Mouse (Mus musculus): ENCODE measurements around the gene Tbc1d9.

The Tbc1d9 gene

DNA sequence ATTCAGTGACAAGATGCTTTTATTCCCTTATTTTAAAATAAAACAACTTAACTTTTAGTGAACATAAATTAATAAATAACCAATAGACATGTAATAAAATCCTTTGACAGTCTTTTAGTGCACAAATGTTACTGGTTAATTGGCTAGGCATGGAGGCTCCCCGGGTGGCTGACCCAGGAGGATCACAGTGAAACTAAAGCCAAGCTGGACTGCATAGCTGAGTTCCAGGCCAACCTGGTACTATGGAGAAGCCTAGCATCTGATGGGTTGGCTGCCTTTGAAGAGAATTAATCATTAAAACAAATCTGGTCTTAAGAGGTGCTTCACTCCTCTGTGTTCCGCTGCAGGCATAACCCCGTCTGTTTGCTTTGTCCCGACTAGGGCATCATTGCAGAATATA is 67.9 kb downstream of the Tbc1d9 start:
- no peak for DNase-seq (ENCODE audit: low read depth, low spot score)
- H3K27me3 ChIP-seq (ENCODE audit: control insufficient read depth, insufficient read depth, low read length, poor library complexity, severe bottlenecking): no peaks in the 10 kb centered on the region
- H3K36me3 ChIP-seq (ENCODE audit: control insufficient read depth, insufficient read depth, low read length, poor library complexity, severe bottlenecking): no peaks in the 10 kb centered on the region

- Histone ChIP-seq H3K27me3 (ENCODE audit: control insufficient read depth, insufficient read depth, low read length, poor library complexity, severe bottlenecking) (no peaks in the 10 kb centered on the region), H3K36me3 (ENCODE audit: control insufficient read depth, insufficient read depth, low read length, poor library complexity, severe bottlenecking) (no peaks in the 10 kb centered on the region)
- no peak for DNase-seq (ENCODE audit: low read depth, low spot score)
These were observed 74.2 kb downstream of the Tbc1d9 start for GRCm38 (mm10) chr8:83239341-83239740.

GRCm38 (mm10) chr8:83244151-83244550 is 79.0 kb downstream of the Tbc1d9 start:
- no peaks in the 10 kb centered on the region for H3K36me3 ChIP-seq (ENCODE audit: control insufficient read depth, insufficient read depth, low read length, poor library complexity, severe bottlenecking)
- no peak for DNase-seq (ENCODE audit: low read depth, low spot score)
- no peaks in the 10 kb centered on the region for H3K27me3 ChIP-seq (ENCODE audit: control insufficient read depth, insufficient read depth, low read length, poor library complexity, severe bottlenecking)

DNA sequence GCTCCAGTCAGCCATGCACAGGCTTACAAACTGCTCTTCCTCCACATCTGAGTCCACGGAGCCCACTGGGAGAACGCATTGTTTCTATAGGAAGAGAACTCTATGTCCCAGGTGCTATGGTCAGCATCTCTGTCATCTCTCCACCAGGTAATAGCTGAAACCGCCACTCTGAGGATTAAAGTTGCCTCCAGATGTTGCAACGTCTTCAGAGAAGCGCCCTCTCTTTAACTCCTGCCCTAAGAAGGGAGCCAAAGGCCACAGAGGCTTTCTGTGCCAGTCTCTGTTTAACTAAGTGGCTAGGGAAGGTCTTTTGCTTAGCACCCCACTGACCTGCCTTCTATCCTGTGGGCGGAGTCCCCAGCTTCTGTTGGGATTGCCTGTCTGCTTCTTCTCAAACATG is 85.7 kb downstream of the Tbc1d9 start:
- Histone ChIP-seq H3K27me3 (ENCODE audit: control insufficient read depth, insufficient read depth, low read length, poor library complexity, severe bottlenecking) (no peaks in the 10 kb centered on the region), H3K36me3 (ENCODE audit: control insufficient read depth, insufficient read depth, low read length, poor library complexity, severe bottlenecking) (no peaks in the 10 kb centered on the region)
- no peak for DNase-seq (ENCODE audit: low read depth, low spot score)

GRCm38 (mm10) chr8:83251362-83252246 is 86.5 kb downstream of the Tbc1d9 start:
- Histone ChIP-seq H3K27me3 (ENCODE audit: control insufficient read depth, insufficient read depth, low read length, poor library complexity, severe bottlenecking) (no peaks in the 10 kb centered on the region), H3K36me3 (ENCODE audit: control insufficient read depth, insufficient read depth, low read length, poor library complexity, severe bottlenecking) (no peaks in the 10 kb centered on the region)
- DNase-seq (ENCODE audit: low read depth, low spot score): no peak

DNA sequence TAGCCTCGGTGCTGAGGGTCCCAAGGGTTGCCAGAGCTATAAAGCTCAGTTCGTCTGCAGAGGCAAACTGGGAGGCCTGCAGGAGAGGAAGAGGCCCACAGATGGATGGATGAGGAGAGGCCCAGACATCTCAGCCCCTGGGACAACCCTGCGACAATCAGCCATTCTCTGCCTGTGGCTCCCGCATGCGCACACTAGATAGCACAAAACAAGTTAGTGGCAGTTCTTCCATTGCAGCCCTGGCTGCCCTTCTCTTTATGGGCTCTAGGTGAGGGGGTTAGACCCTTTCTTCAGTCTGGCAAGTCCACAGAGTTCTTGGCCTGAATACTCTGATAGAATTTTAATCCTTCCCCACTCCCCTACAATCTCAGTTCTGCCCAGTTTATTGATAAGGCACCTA is 87.6 kb downstream of the Tbc1d9 start:
- no peaks in the 10 kb centered on the region for H3K27me3 ChIP-seq (ENCODE audit: control insufficient read depth, insufficient read depth, low read length, poor library complexity, severe bottlenecking)
- no peak for DNase-seq (ENCODE audit: low read depth, low spot score)
- no peaks in the 10 kb centered on the region for H3K36me3 ChIP-seq (ENCODE audit: control insufficient read depth, insufficient read depth, low read length, poor library complexity, severe bottlenecking)

DNA sequence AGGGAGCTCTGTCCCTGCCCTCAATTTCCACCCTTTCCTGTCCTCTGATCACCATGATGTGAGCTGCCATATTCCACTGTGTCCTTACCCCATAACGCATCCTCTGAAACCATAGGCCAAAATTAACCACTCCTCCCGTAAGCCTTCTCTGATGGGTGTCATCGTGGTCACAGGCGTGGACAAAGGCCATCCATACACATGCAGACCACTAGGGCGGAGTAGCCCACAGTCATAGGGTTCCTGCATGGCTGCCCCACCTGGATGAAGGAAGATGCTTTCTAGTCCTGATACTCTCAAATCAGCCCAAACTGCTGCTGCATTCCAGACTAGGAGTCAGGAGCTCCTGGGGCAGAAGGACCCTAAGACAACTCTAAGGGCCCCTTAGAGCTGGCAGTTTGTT is 92.5 kb downstream of the Tbc1d9 start:
- Histone ChIP-seq H3K36me3 (ENCODE audit: control insufficient read depth, insufficient read depth, low read length, poor library complexity, severe bottlenecking) (no peaks in the 10 kb centered on the region), H3K27me3 (ENCODE audit: control insufficient read depth, insufficient read depth, low read length, poor library complexity, severe bottlenecking) (no peaks in the 10 kb centered on the region)
- no peak for DNase-seq (ENCODE audit: low read depth, low spot score)

DNA sequence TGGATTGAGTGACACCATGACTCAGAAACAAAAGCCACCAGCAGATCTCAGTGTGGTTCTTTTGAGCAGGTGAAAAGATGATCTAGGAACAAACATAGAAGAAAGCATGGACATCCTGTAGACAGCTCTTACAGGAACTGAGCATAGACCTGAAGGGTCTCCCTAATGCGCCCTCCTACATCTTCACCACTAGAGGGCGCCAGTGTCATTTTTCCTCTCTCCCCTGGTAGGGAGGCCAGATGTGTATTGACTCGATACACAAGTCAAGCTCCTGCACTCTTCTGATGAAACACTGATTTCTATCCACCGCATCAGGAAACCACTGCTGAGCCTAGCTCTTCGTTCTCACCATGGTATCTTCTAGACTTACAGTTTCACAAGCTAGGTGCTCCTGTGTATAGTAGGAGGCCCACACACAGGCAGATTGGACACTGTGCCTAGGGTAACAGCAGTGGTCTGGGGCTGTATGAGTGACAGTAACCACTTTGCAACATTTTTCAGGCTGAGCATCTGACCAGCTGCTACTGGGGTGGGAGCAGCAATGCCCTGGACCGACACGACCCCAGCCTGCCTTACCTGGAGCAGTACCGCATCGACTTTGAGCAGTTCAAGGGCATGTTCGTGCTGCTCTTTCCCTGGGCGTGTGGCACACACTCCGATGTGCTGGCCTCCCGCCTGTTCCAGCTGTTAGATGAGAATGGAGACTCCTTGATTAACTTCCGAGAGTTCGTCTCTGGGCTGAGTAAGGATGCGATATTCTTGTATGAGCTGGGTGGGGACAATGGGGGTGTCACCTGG is 95.5 kb downstream of the Tbc1d9 start:
- Histone ChIP-seq H3K36me3 (ENCODE audit: control insufficient read depth, insufficient read depth, low read length, poor library complexity, severe bottlenecking) (no peaks in the 10 kb centered on the region), H3K27me3 (ENCODE audit: control insufficient read depth, insufficient read depth, low read length, poor library complexity, severe bottlenecking) (no peaks in the 10 kb centered on the region)
- peak; percentile 76 for DNase-seq (ENCODE audit: low read depth, low spot score)

- no peak for DNase-seq (ENCODE audit: low read depth, low spot score)
- no peaks in the 10 kb centered on the region for H3K36me3 ChIP-seq (ENCODE audit: control insufficient read depth, insufficient read depth, low read length, poor library complexity, severe bottlenecking)
These were observed 106.0 kb downstream of the Tbc1d9 start for GRCm38 (mm10) chr8:83271172-83271571.

DNA sequence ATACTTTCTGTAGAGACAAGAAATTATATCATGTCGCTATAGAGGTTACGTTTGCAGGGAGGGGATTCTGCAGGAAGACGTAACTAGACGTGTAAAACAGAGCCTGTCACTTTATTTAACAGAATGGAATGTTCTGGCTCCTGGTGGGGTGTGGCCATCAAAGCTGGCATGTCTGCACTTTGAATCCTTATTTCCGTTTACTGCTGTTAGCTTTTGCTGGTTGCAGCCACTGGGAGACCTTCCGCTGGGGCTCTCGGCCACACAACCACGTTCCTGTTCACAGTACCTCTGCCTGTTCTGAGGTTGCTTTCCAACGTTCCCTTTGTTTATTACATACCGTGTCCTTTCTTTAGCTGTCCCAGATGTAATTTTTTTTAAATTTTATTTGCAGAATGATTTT is 107.3 kb downstream of the Tbc1d9 start:
- no peak for DNase-seq (ENCODE audit: low read depth, low spot score)
- Histone ChIP-seq H3K27me3 (ENCODE audit: control insufficient read depth, insufficient read depth, low read length, poor library complexity, severe bottlenecking) (no peaks in the 10 kb centered on the region), H3K36me3 (ENCODE audit: control insufficient read depth, insufficient read depth, low read length, poor library complexity, severe bottlenecking) (no peaks in the 10 kb centered on the region)

More at GRCm38 (mm10) chr8:83271172-83271571, 106.0 kb downstream of the Tbc1d9 start:
- H3K27me3 ChIP-seq (ENCODE audit: control insufficient read depth, insufficient read depth, low read length, poor library complexity, severe bottlenecking): no peaks in the 10 kb centered on the region

DNA sequence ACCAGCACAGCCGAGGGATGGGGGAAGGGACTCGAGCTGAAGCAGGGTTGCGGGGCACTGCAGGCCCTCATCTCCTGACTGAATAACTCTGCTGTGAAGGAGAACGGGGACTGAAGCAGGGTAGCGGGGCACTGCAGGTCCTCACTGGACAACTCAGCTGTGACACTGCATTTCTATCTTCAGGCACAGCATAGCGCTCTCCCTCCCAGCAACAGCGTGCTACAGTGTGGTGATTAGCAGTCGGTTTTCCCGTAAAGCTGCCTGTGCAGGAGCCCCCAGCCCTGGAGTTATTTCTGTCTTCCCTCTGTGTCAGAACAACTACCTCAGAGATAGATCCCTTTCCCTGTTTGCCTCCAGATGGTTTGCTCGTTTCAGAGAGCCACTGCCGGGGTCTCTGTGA is 109.3 kb downstream of the Tbc1d9 start:
- H3K27me3 ChIP-seq (ENCODE audit: control insufficient read depth, insufficient read depth, low read length, poor library complexity, severe bottlenecking): no peaks in the 10 kb centered on the region
- no peak for DNase-seq (ENCODE audit: low read depth, low spot score)
- H3K36me3 ChIP-seq (ENCODE audit: control insufficient read depth, insufficient read depth, low read length, poor library complexity, severe bottlenecking): no peaks in the 10 kb centered on the region

DNA sequence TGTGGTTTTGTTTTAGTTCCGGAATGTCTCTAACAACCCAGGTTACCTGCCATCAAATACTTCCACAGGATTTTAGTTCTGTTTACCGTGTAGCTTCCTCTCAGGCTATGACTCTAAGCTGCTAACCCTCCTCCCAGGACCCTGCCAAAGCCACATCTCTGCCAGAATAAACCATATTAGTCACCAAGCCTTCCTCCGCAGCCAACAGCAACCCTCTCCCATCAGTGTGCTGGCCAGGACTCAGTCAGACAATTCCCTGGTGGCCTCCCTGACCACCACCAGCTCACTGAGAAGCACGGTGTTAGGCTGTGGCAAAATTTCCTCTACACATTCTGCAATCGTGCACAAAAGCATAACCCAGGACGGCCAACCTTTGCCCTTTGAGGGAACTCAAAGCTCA is 113.3 kb downstream of the Tbc1d9 start:
- Histone ChIP-seq H3K36me3 (ENCODE audit: control insufficient read depth, insufficient read depth, low read length, poor library complexity, severe bottlenecking) (no peaks in the 10 kb centered on the region), H3K27me3 (ENCODE audit: control insufficient read depth, insufficient read depth, low read length, poor library complexity, severe bottlenecking) (no peaks in the 10 kb centered on the region)
- no peak for DNase-seq (ENCODE audit: low read depth, low spot score)

DNA sequence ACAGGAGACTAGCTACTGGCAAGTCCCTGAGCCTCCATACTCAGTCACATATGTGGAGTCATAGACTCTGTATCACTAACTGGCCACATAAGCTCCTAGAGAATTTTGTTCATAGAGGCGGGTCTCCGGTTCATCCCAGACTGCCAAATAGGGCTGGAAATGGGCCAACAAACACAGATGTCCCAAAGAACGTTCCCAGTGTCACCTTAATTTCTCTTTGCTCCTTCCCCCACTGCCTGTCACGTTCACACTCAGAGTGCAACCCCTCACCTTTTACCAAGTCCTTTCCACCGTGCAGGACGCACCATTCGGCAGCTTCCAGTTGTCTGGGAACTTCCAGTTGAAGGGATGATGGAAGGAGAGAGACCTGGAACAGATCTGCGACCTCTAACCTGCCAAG is 120.2 kb downstream of the Tbc1d9 start:
- no peak for DNase-seq (ENCODE audit: low read depth, low spot score)
- no peaks in the 10 kb centered on the region; the same call in none of the 2 replicates for H3K27me3 ChIP-seq (ENCODE audit: control insufficient read depth, insufficient read depth, low read length, poor library complexity, severe bottlenecking)
- no peaks in the 10 kb centered on the region for H3K36me3 ChIP-seq (ENCODE audit: control insufficient read depth, insufficient read depth, low read length, poor library complexity, severe bottlenecking)

GRCm38 (mm10) chr8:83290176-83290575 is 125.0 kb downstream of the Tbc1d9 start, which contains the start of gene Ucp1:
Gene Ucp1, plus strand, starts transcription at chr8:83290352.
- H3K36me3 ChIP-seq (ENCODE audit: control insufficient read depth, insufficient read depth, low read length, poor library complexity, severe bottlenecking): no peaks in the 10 kb centered on the region
- DNase-seq (ENCODE audit: low read depth, low spot score): no peak
- no peaks in the 10 kb centered on the region; the same call in none of the 2 replicates for H3K27me3 ChIP-seq (ENCODE audit: control insufficient read depth, insufficient read depth, low read length, poor library complexity, severe bottlenecking)

GRCm38 (mm10) chr8:83297375-83297774 is 132.2 kb downstream of the Tbc1d9 start:
- no peaks in the 10 kb centered on the region for H3K27me3 ChIP-seq (ENCODE audit: control insufficient read depth, insufficient read depth, low read length, poor library complexity, severe bottlenecking)
- no peaks in the 10 kb centered on the region for H3K36me3 ChIP-seq (ENCODE audit: control insufficient read depth, insufficient read depth, low read length, poor library complexity, severe bottlenecking)
- DNase-seq (ENCODE audit: low read depth, low spot score): no peak

Measured in splenic B cell, adult 2 months (primary cell).